Mouse (Mus musculus) limb, embryonic 11.5 days (tissue): ENCODE measurements at regions not wholly inside any gene's neighbourhood (a gene's known extent, or its start where the extent isn't known, plus 50 kb on each side); places are given as distances from the start of the nearest gene placed in this dataset.

Source experiments
- ATAC-seq: fragments of 200-750 bp; cut with Nextera tagmentation; 2 replicates; pipeline ENCODE4 v1.8.0; 2017; ENCODE audit warnings: low read depth; ENCODE audit not compliant: insufficient number of reproducible peaks, low FRiP score, low TSS enrichment
- DNase-seq: peaks from one replicate; pipeline ENCODE4 v3.0.0-alpha.2; 2015; ENCODE audit warnings: low spot score
- H3K27ac ChIP-seq: fragments of 300-500 bp; sonication (generic); replicated peaks from 2 replicates; pipeline ENCODE4 v1.5.1; 2014; ENCODE audit warnings: low read depth, mild to moderate bottlenecking, low read length
- H3K27me3 ChIP-seq: fragments of 300-500 bp; sonication (generic); 2 replicates; pipeline ENCODE4 v1.6.1; 2014; ENCODE audit warnings: mild to moderate bottlenecking, low read length, mixed read lengths; ENCODE audit not compliant: control insufficient read depth, insufficient read depth
- H3K36me3 ChIP-seq: fragments of 300-500 bp; sonication (generic); 2 replicates; pipeline ENCODE4 v1.6.1; 2014; ENCODE audit warnings: mild to moderate bottlenecking, low read length, moderate library complexity, mixed read lengths; ENCODE audit not compliant: control insufficient read depth, insufficient read depth
- H3K4me1 ChIP-seq: fragments of 300-500 bp; sonication (generic); 2 replicates; pipeline ENCODE4 v1.6.1; 2014; ENCODE audit warnings: low read length, mixed read lengths; ENCODE audit not compliant: control insufficient read depth, insufficient read depth
- H3K4me2 ChIP-seq: fragments of 300-500 bp; sonication (generic); 2 replicates; pipeline ENCODE4 v1.6.1; 2014; ENCODE audit warnings: low read depth, mild to moderate bottlenecking, moderate library complexity; ENCODE audit not compliant: severe bottlenecking
- H3K4me3 ChIP-seq: fragments of 300-500 bp; sonication (generic); 2 replicates; pipeline ENCODE4 v1.5.1; 2014; ENCODE audit warnings: low read depth, low read length
- H3K9ac ChIP-seq: fragments of 300-500 bp; sonication (generic); 2 replicates; pipeline ENCODE4 v1.6.1; 2014; ENCODE audit warnings: mild to moderate bottlenecking, low read length
- H3K9me3 ChIP-seq: fragments of 300-500 bp; sonication (generic); 2 replicates; pipeline ENCODE4 v1.6.1; 2016; ENCODE audit warnings: low read length; ENCODE audit not compliant: control insufficient read depth
- WGBS: fragments of 180-500 bp; shearing (Covaris S2); extraction: QIAGEN DNeasy Blood & Tissue Kit; methylation state at CpG from one replicate; pipeline ENCODE4 v1.1.7; 2014; 5-methylcytosine and 5-hydroxymethylcytosine counted together

- ATAC-seq, result no peak
- no peaks in the 10 kb centered on the region for H3K36me3 ChIP-seq
- H3K4me2 ChIP-seq, result no peak overlapping the region
- no peak overlapping the region for H3K4me3 ChIP-seq
- no peak overlapping the region for H3K27ac ChIP-seq
- WGBS, result 58% methylated on average over 9 of the region's 9 CpGs
- H3K9ac ChIP-seq, result no peak overlapping the region
- no peaks in the 10 kb centered on the region for H3K27me3 ChIP-seq
- DNase-seq, result no peak
- no peaks in the 10 kb centered on the region for H3K9me3 ChIP-seq
- H3K4me1 ChIP-seq, result peaks cover 9% of the 10 kb centered on the region
Observed at GRCm38 (mm10) chr3:147084624-147085189, 232.5 kb downstream of the Ttll7 start.

GRCm38 (mm10) chr3:147088171-147088570, 236.0 kb downstream of the Ttll7 start:
- no peaks in the 10 kb centered on the region for H3K36me3 ChIP-seq
- ATAC-seq (no peak), DNase-seq (no peak)
- 89% methylated on average over 6 of the region's 6 CpGs for whole genome bisulfite sequencing
- no peak overlapping the region for H3K9ac ChIP-seq
- no peak overlapping the region for H3K27ac ChIP-seq
- H3K9me3 ChIP-seq, result no peaks in the 10 kb centered on the region
- H3K4me3 ChIP-seq, result no peak overlapping the region
- peaks cover 7% of the 10 kb centered on the region; the same call in 1 of the 2 replicates for H3K4me1 ChIP-seq
- no peaks in the 10 kb centered on the region for H3K27me3 ChIP-seq
- no peak overlapping the region for H3K4me2 ChIP-seq

- no peak overlapping the region for H3K27ac ChIP-seq
- no peaks in the 10 kb centered on the region for H3K27me3 ChIP-seq
- ATAC-seq (no peak), DNase-seq (no peak)
- no peak overlapping the region for H3K4me2 ChIP-seq
- 0 out of 2 replicates have a peak, but pooled peaks cover 2% of the 10 kb centered on the region for H3K4me1 ChIP-seq
- H3K9me3 ChIP-seq, result no peaks in the 10 kb centered on the region
- 74% methylated on average over 10 of the region's 10 CpGs for WGBS
- H3K4me3 ChIP-seq, result no peak overlapping the region
- H3K9ac ChIP-seq, result no peak overlapping the region
- no peaks in the 10 kb centered on the region for H3K36me3 ChIP-seq
Observed at GRCm38 (mm10) chr3:147089716-147090115, 237.5 kb downstream of the Ttll7 start.

- H3K4me2 ChIP-seq, result no peak overlapping the region; the same call in 1 of the 2 replicates
- H3K4me1 ChIP-seq, result peaks cover 2% of the 10 kb centered on the region; the same call in 1 of the 2 replicates
- H3K27me3 ChIP-seq, result no peaks in the 10 kb centered on the region
- H3K9me3 ChIP-seq, result no peaks in the 10 kb centered on the region
- H3K4me3 ChIP-seq, result no peak overlapping the region
- H3K36me3 ChIP-seq, result no peaks in the 10 kb centered on the region
- no peak for DNase-seq
- 36% methylated on average over 8 of the region's 8 CpGs for WGBS
- no peak for ATAC-seq
- no peak overlapping the region for H3K27ac ChIP-seq
- no peak overlapping the region for H3K9ac ChIP-seq
Observed at GRCm38 (mm10) chr3:147092188-147093075, 240.3 kb downstream of the Ttll7 start.

GRCm38 (mm10) chr3:147093076-147093380, 240.9 kb downstream of the Ttll7 start:
- H3K4me3 ChIP-seq, result no peak overlapping the region
- 0 out of 2 replicates have a peak, but pooled peaks have one; percentile 57 for ATAC-seq
- H3K27ac ChIP-seq, result no peak overlapping the region
- H3K4me1 ChIP-seq, result peaks cover 2% of the 10 kb centered on the region; the same call in 1 of the 2 replicates
- H3K9ac ChIP-seq, result no peak overlapping the region
- no peaks in the 10 kb centered on the region for H3K27me3 ChIP-seq
- no peak overlapping the region; the same call in 1 of the 2 replicates for H3K4me2 ChIP-seq
- no peak for DNase-seq
- H3K36me3 ChIP-seq, result no peaks in the 10 kb centered on the region
- WGBS, result 25% methylated on average over 5 of the region's 5 CpGs
- H3K9me3 ChIP-seq, result no peaks in the 10 kb centered on the region

GRCm38 (mm10) chr3:147096179-147096578, 244.0 kb downstream of the Ttll7 start:
- DNase-seq, result no peak
- no peak overlapping the region for H3K4me2 ChIP-seq
- H3K4me3 ChIP-seq, result no peak overlapping the region
- no peak for ATAC-seq
- no peak overlapping the region for H3K27ac ChIP-seq
- no peaks in the 10 kb centered on the region for H3K9me3 ChIP-seq
- H3K36me3 ChIP-seq, result no peaks in the 10 kb centered on the region
- H3K9ac ChIP-seq, result no peak overlapping the region
- H3K27me3 ChIP-seq, result no peaks in the 10 kb centered on the region
- WGBS, result 41% methylated on average over 9 of the region's 9 CpGs
- peaks cover 5% of the 10 kb centered on the region; the same call in 1 of the 2 replicates for H3K4me1 ChIP-seq

GRCm38 (mm10) chr3:147098065-147098580, 246.0 kb downstream of the Ttll7 start:
- Histone ChIP-seq H3K27me3 (0 out of 2 replicates have a peak, but pooled peaks cover 3% of the 10 kb centered on the region), H3K4me3 (no peak overlapping the region), H3K9ac (no peak overlapping the region), H3K27ac (no peak overlapping the region), H3K9me3 (no peaks in the 10 kb centered on the region), H3K4me1 (peaks cover 7% of the 10 kb centered on the region), H3K4me2 (no peak overlapping the region), H3K36me3 (no peaks in the 10 kb centered on the region)
- DNase-seq (peak; percentile 30), ATAC-seq (no peak)
- WGBS, result 28% methylated on average over 15 of the region's 15 CpGs

GRCm38 (mm10) chr3:147098611-147099010, 246.4 kb downstream of the Ttll7 start:
- Histone ChIP-seq H3K4me2 (no peak overlapping the region), H3K27me3 (0 out of 2 replicates have a peak, but pooled peaks cover 3% of the 10 kb centered on the region), H3K9me3 (no peaks in the 10 kb centered on the region), H3K27ac (no peak overlapping the region), H3K4me3 (no peak overlapping the region), H3K9ac (no peak overlapping the region), H3K36me3 (no peaks in the 10 kb centered on the region), H3K4me1 (peaks cover 7% of the 10 kb centered on the region)
- 40% methylated on average over 6 of the region's 6 CpGs for WGBS
- DNase-seq, result peak; percentile 16
- ATAC-seq, result no peak
